Mouse (Mus musculus): ENCODE measurements around the gene Stx5a. TPM values are rescaled to one million over a fixed set of nuclear protein-coding genes. Genes with fewer than 3 reads are reported as not detected.

Gene Stx5a
- polyA plus RNA-seq, 1 experiment from 2014 or later = 175 TPM

DNA sequence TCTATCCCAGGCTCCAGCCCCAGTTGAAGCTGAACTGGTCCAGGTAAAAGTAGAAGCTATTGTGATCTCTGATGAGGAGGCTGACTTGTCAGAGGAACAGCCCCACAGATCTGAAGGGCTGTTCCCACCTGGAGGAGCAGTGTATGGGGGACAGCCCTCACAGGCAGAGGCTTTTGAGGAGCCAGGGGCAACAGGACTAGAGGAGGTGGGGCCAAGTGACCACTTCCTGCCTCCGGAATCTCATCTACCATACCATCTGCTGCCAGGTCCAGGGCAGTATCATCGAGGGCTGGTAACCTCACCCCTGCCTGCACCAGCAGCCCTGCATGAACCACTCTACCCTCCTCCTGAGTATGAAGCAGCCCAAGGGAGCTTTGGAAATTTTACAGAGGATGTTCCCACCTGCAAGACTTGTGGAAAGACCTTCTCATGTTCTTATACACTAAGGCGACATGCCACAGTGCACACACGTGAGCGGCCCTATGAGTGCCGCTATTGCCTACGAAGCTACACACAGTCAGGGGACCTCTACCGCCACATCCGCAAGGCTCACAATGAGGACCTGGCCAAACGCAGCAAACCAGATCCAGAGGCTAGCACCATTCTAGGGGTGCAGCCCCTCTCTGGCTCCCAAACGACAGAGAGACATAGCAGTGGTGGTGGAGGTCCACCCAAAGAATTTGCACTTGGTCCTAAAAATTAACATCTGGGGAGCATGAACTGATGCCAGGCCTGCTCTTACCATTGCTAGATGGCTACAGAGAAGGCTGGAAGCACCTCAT is 62.9 kb downstream of the Stx5a start:
- whole genome bisulfite sequencing = 89% methylated on average over 11 of the region's 11 CpGs
- H3K36me3 ChIP-seq = peaks cover 37% of the 10 kb centered on the region

More for the DNA sequence above, 62.9 kb downstream of the Stx5a start:
- no peaks in the 10 kb centered on the region for H3K9me3 ChIP-seq (replicated peaks)
- H3K9ac ChIP-seq = no peak overlapping the region
- H3K4me1 ChIP-seq = peaks cover 12% of the 10 kb centered on the region
- no peak overlapping the region for H3K4me3 ChIP-seq (replicated peaks)
- no peak overlapping the region for H3K27ac ChIP-seq (replicated peaks)
- H3K4me2 ChIP-seq (replicated peaks) = no peak overlapping the region
- H3K27me3 ChIP-seq = no peaks in the 10 kb centered on the region
- no peak for ATAC-seq (ENCODE audit: insufficient number of reproducible peaks, low FRiP score, low TSS enrichment, low read depth)

Small RNAs within 50 kb of the gene (microRNA-seq; reads per million reads assigned to microRNA genes)
- not detected for gene Mir6992 (ENCODE audit: borderline number of aligned reads)

Other genes with a start within 250 kb of the Stx5a start
- 0.16 TPM in 1 of 2 replicates, not detected in the other for gene Slc22a8, start 150.2 kb upstream of the Stx5a start, polyA plus RNA-seq (2015; fragmentation: Nextera tagmentation; extraction: Ambion mirVana)
- 0.05 and 0.13 TPM in 2 replicates for gene Slc22a6, start 123.4 kb upstream of the Stx5a start, polyA plus RNA-seq (2015; fragmentation: Nextera tagmentation; extraction: Ambion mirVana)
- gene Chrm1, start 77.6 kb upstream of the Stx5a start, polyA plus RNA-seq (2015; fragmentation: Nextera tagmentation; extraction: Ambion mirVana) = 0.76 and 0.83 TPM in 2 replicates
- gene Slc3a2, start 18.0 kb upstream of the Stx5a start, polyA plus RNA-seq (2015; fragmentation: Nextera tagmentation; extraction: Ambion mirVana) = 122 and 128 TPM in 2 replicates
- 89.0 and 90.8 TPM in 2 replicates for gene Wdr74, start 5.6 kb upstream of the Stx5a start, polyA plus RNA-seq (2015; fragmentation: Nextera tagmentation; extraction: Ambion mirVana)
- gene 1700092M07Rik, start 695 bp upstream of the Stx5a start, polyA plus RNA-seq (2015; fragmentation: Nextera tagmentation; extraction: Ambion mirVana) = 0.70 and 1.2 TPM in 2 replicates
- 175 and 192 TPM in 2 replicates for gene Nxf1, start 15.7 kb downstream of the Stx5a start, polyA plus RNA-seq (2015; fragmentation: Nextera tagmentation; extraction: Ambion mirVana)
- 172 and 173 TPM in 2 replicates for gene Tmem223, start 29.6 kb downstream of the Stx5a start, polyA plus RNA-seq (2015; fragmentation: Nextera tagmentation; extraction: Ambion mirVana)
- 82.8 and 88.3 TPM in 2 replicates for gene Tmem179b, start 33.1 kb downstream of the Stx5a start, polyA plus RNA-seq (2015; fragmentation: Nextera tagmentation; extraction: Ambion mirVana)
- gene Taf6l, start 45.0 kb downstream of the Stx5a start, polyA plus RNA-seq (2015; fragmentation: Nextera tagmentation; extraction: Ambion mirVana) = 27.3 and 30.0 TPM in 2 replicates
- gene Polr2g, start 57.2 kb downstream of the Stx5a start, polyA plus RNA-seq (2015; fragmentation: Nextera tagmentation; extraction: Ambion mirVana) = 153 and 160 TPM in 2 replicates
- gene Zbtb3, start 61.1 kb downstream of the Stx5a start, polyA plus RNA-seq (2015; fragmentation: Nextera tagmentation; extraction: Ambion mirVana) = 5.6 and 5.9 TPM in 2 replicates
- 53.0 and 58.4 TPM in 2 replicates for gene Ttc9c, start 77.9 kb downstream of the Stx5a start, polyA plus RNA-seq (2015; fragmentation: Nextera tagmentation; extraction: Ambion mirVana)
- 6.0 and 7.1 TPM in 2 replicates for gene Hnrnpul2, start 78.6 kb downstream of the Stx5a start, polyA plus RNA-seq (2015; fragmentation: Nextera tagmentation; extraction: Ambion mirVana)
- not detected in 2 replicates for gene AC129217.1, start 88.4 kb downstream of the Stx5a start, polyA plus RNA-seq (2015; fragmentation: Nextera tagmentation; extraction: Ambion mirVana)
- 68.8 and 78.0 TPM in 2 replicates for gene Bscl2, start 96.1 kb downstream of the Stx5a start, polyA plus RNA-seq (2015; fragmentation: Nextera tagmentation; extraction: Ambion mirVana)
- 5.1 and 7.5 TPM in 2 replicates for gene Gng3, start 97.8 kb downstream of the Stx5a start, polyA plus RNA-seq (2015; fragmentation: Nextera tagmentation; extraction: Ambion mirVana)
- 2.0 and 3.5 TPM in 2 replicates for gene Lrrn4cl, start 109.4 kb downstream of the Stx5a start, polyA plus RNA-seq (2015; fragmentation: Nextera tagmentation; extraction: Ambion mirVana)
- gene Ubxn1, start 130.1 kb downstream of the Stx5a start, polyA plus RNA-seq (2015; fragmentation: Nextera tagmentation; extraction: Ambion mirVana) = 177 and 194 TPM in 2 replicates
- gene Uqcc3, start 139.5 kb downstream of the Stx5a start, polyA plus RNA-seq (2015; fragmentation: Nextera tagmentation; extraction: Ambion mirVana) = 63.3 and 65.1 TPM in 2 replicates
- 58.7 and 61.4 TPM in 2 replicates for gene Lbhd1, start 142.3 kb downstream of the Stx5a start, polyA plus RNA-seq (2015; fragmentation: Nextera tagmentation; extraction: Ambion mirVana)
- not detected in 2 replicates for gene Gm49403, start 142.5 kb downstream of the Stx5a start, polyA plus RNA-seq (2015; fragmentation: Nextera tagmentation; extraction: Ambion mirVana)
- gene 1810009A15Rik, start 147.4 kb downstream of the Stx5a start, polyA plus RNA-seq (2015; fragmentation: Nextera tagmentation; extraction: Ambion mirVana) = 82.8 and 84.2 TPM in 2 replicates
- gene Gm49416, start 147.5 kb downstream of the Stx5a start, polyA plus RNA-seq (2015; fragmentation: Nextera tagmentation; extraction: Ambion mirVana) = 0.24 TPM in 1 of 2 replicates, not detected in the other
- gene Ints5, start 151.6 kb downstream of the Stx5a start, polyA plus RNA-seq (2015; fragmentation: Nextera tagmentation; extraction: Ambion mirVana) = 42.7 and 45.8 TPM in 2 replicates
- gene Ganab, start 156.7 kb downstream of the Stx5a start, polyA plus RNA-seq (2015; fragmentation: Nextera tagmentation; extraction: Ambion mirVana) = 99.0 and 104 TPM in 2 replicates
- gene B3gat3, start 179.0 kb downstream of the Stx5a start, polyA plus RNA-seq (2015; fragmentation: Nextera tagmentation; extraction: Ambion mirVana) = 51.5 and 53.3 TPM in 2 replicates
- gene Rom1, start 187.9 kb downstream of the Stx5a start, polyA plus RNA-seq (2015; fragmentation: Nextera tagmentation; extraction: Ambion mirVana) = 4.2 and 4.5 TPM in 2 replicates
- 41.3 and 43.1 TPM in 2 replicates for gene Eml3, start 188.1 kb downstream of the Stx5a start, polyA plus RNA-seq (2015; fragmentation: Nextera tagmentation; extraction: Ambion mirVana)
- 155 and 156 TPM in 2 replicates for gene Mta2, start 200.5 kb downstream of the Stx5a start, polyA plus RNA-seq (2015; fragmentation: Nextera tagmentation; extraction: Ambion mirVana)
- 31.0 and 32.8 TPM in 2 replicates for gene Tut1, start 212.4 kb downstream of the Stx5a start, polyA plus RNA-seq (2015; fragmentation: Nextera tagmentation; extraction: Ambion mirVana)
- 443 and 458 TPM in 2 replicates for gene Eef1g, start 225.6 kb downstream of the Stx5a start, polyA plus RNA-seq (2015; fragmentation: Nextera tagmentation; extraction: Ambion mirVana)
- 71.9 and 92.4 TPM in 2 replicates for gene Ahnak, start 247.9 kb downstream of the Stx5a start, polyA plus RNA-seq (2015; fragmentation: Nextera tagmentation; extraction: Ambion mirVana)